Mouse (Mus musculus) intestine, embryonic 14.5 days (tissue): Measurements from ENCODE around the gene Ryr1. TPM values are rescaled to one million over a fixed set of nuclear protein-coding genes. Genes with fewer than 3 reads are reported as not detected.
"Not testable (repeated sequence)": the region's sequence is repeated elsewhere in the genome, so short reads cannot be mapped to it uniquely, and the experiment has no call there.

Experiments
- ATAC-seq: fragments of 200-750 bp; cut with Nextera tagmentation; replicated peaks from 2 replicates; pipeline ENCODE4 v1.8.0; 2017; ENCODE audit warnings: low read depth, moderate number of reproducible peaks, moderate TSS enrichment, moderate library complexity; ENCODE audit not compliant: low FRiP score, low TSS enrichment
- DNase-seq: peaks from one replicate; pipeline ENCODE4 v3.0.0-alpha.2; 2018; ENCODE audit warnings: low spot score
- H3K27ac ChIP-seq: fragments of 300-500 bp; sonication (generic); 2 replicates; pipeline ENCODE4 v1.5.1; 2014; ENCODE audit warnings: low read depth, mild to moderate bottlenecking, control low read depth
- H3K27me3 ChIP-seq: fragments of 300-500 bp; sonication (generic); replicated peaks from 2 replicates; pipeline ENCODE4 v1.6.1; 2014; ENCODE audit warnings: low read length, control low read depth; ENCODE audit not compliant: control insufficient read depth, insufficient read depth
- H3K36me3 ChIP-seq: fragments of 300-500 bp; sonication (generic); 2 replicates; pipeline ENCODE4 v1.6.1; 2014; ENCODE audit warnings: low read length, control low read depth; ENCODE audit not compliant: control insufficient read depth, insufficient read depth
- H3K4me1 ChIP-seq: fragments of 300-500 bp; sonication (generic); replicated peaks from 2 replicates; pipeline ENCODE4 v1.6.1; 2014; ENCODE audit warnings: low read length, control low read depth, mixed read lengths; ENCODE audit not compliant: control insufficient read depth, insufficient read depth
- H3K4me2 ChIP-seq: fragments of 300-500 bp; sonication (generic); 2 replicates; pipeline ENCODE4 v1.6.1; 2014; ENCODE audit warnings: low read length
- H3K4me3 ChIP-seq: fragments of 300-500 bp; sonication (generic); 2 replicates; pipeline ENCODE4 v1.5.1; 2014; ENCODE audit warnings: low read depth, low read length, control low read depth, mixed read lengths
- H3K9ac ChIP-seq: fragments of 300-500 bp; sonication (generic); 2 replicates; pipeline ENCODE4 v1.6.1; 2014; ENCODE audit warnings: mild to moderate bottlenecking, low read length
- H3K9me3 ChIP-seq: fragments of 300-500 bp; sonication (generic); 2 replicates; pipeline ENCODE4 v1.6.1; 2016; ENCODE audit warnings: low read length, control low read depth; ENCODE audit not compliant: control insufficient read depth
- WGBS: fragments of 180-500 bp; shearing (Covaris S2); extraction: QIAGEN DNeasy Blood & Tissue Kit; methylation state at CpG from one replicate; pipeline ENCODE4 v1.1.7; 2014; 5-methylcytosine and 5-hydroxymethylcytosine counted together
- polyA plus RNA-seq: library from polyadenylated mRNA; unstranded; fragments of >200 nt; fragmentation: Nextera tagmentation; extraction: Ambion mirVana; gene quantifications from 2 replicates; pipeline ENCODE4 v1.2.1, GENCODE M21; 2014

The Ryr1 gene
- polyA plus RNA-seq, 1 experiment from 2014 or later = 0.80 TPM

- ATAC-seq (no peak), DNase-seq (no peak)
- peaks cover 70% of the 10 kb centered on the region for H3K36me3 ChIP-seq
- H3K4me3 ChIP-seq = no peak overlapping the region
- WGBS = 85% methylated on average over 8 of the region's 8 CpGs
- no peaks in the 10 kb centered on the region for H3K27me3 ChIP-seq
- 0 out of 2 replicates have a peak, but pooled peaks cover 5% of the 10 kb centered on the region for H3K4me1 ChIP-seq
- no peak overlapping the region for H3K27ac ChIP-seq
- no peaks in the 10 kb centered on the region for H3K9me3 ChIP-seq
- no peak overlapping the region for H3K4me2 ChIP-seq
- H3K9ac ChIP-seq = no peak overlapping the region
Observed at GRCm38 (mm10) chr7:28973025-28973424, 152.0 kb downstream of the Ryr1 start.

- Histone ChIP-seq H3K4me2 (no peak overlapping the region), H3K36me3 (peaks cover 65% of the 10 kb centered on the region), H3K27ac (no peak overlapping the region), H3K4me1 (0 out of 2 replicates have a peak, but pooled peaks cover 5% of the 10 kb centered on the region), H3K9ac (no peak overlapping the region), H3K27me3 (no peaks in the 10 kb centered on the region), H3K4me3 (no peak overlapping the region), H3K9me3 (no peaks in the 10 kb centered on the region)
- ATAC-seq (no peak), DNase-seq (peak; percentile 90)
- WGBS = 72% methylated on average over 8 of the region's 8 CpGs
Observed at GRCm38 (mm10) chr7:28972542-28972985, 152.4 kb downstream of the Ryr1 start.

GRCm38 (mm10) chr7:28971770-28972269, 153.2 kb downstream of the Ryr1 start:
- peak overlapping the region; percentile 27; the same call in 1 of the 2 replicates for H3K27ac ChIP-seq

GRCm38 (mm10) chr7:28971029-28971428, 153.9 kb downstream of the Ryr1 start:
- Histone ChIP-seq H3K4me2 (no peak overlapping the region), H3K36me3 (peaks cover 50% of the 10 kb centered on the region), H3K4me3 (no peak overlapping the region), H3K27ac (peak overlapping the region; percentile 27; the same call in 1 of the 2 replicates), H3K9me3 (no peaks in the 10 kb centered on the region), H3K27me3 (no peaks in the 10 kb centered on the region), H3K9ac (no peak overlapping the region), H3K4me1 (0 out of 2 replicates have a peak, but pooled peaks cover 5% of the 10 kb centered on the region)
- 0 out of 2 replicates have a peak, but pooled peaks have one; percentile 23 for ATAC-seq
- no peak for DNase-seq
- WGBS = 82% methylated on average over 7 of the region's 7 CpGs

More at GRCm38 (mm10) chr7:28971770-28972269, 153.2 kb downstream of the Ryr1 start:
- H3K36me3 ChIP-seq = peaks cover 58% of the 10 kb centered on the region
- no peaks in the 10 kb centered on the region for H3K9me3 ChIP-seq
- H3K9ac ChIP-seq = no peak overlapping the region
- H3K4me2 ChIP-seq = no peak overlapping the region
- H3K4me3 ChIP-seq = no peak overlapping the region
- ATAC-seq (0 out of 2 replicates have a peak, but pooled peaks have one; percentile 10), DNase-seq (no peak)
- no peaks in the 10 kb centered on the region for H3K27me3 ChIP-seq
- 0 out of 2 replicates have a peak, but pooled peaks cover 5% of the 10 kb centered on the region for H3K4me1 ChIP-seq
- 68% methylated on average over 6 of the region's 6 CpGs for WGBS

GRCm38 (mm10) chr7:28969672-28970394, 155.1 kb downstream of the Ryr1 start:
- H3K4me2 ChIP-seq = no peak overlapping the region
- H3K36me3 ChIP-seq = peaks cover 44% of the 10 kb centered on the region
- peak overlapping the region; percentile 58; the same call in 1 of the 2 replicates for H3K27ac ChIP-seq
- H3K9me3 ChIP-seq = no peaks in the 10 kb centered on the region
- ATAC-seq = peak; percentile 47
- H3K4me3 ChIP-seq = no peak overlapping the region
- H3K27me3 ChIP-seq = no peaks in the 10 kb centered on the region
- peak; percentile 64 for DNase-seq
- H3K9ac ChIP-seq = no peak overlapping the region
- 44% methylated on average over 12 of the region's 12 CpGs for WGBS
- H3K4me1 ChIP-seq = 0 out of 2 replicates have a peak, but pooled peaks cover 5% of the 10 kb centered on the region

- Histone ChIP-seq H3K27ac (peak overlapping the region; percentile 58; the same call in 1 of the 2 replicates), H3K27me3 (no peaks in the 10 kb centered on the region), H3K4me3 (no peak overlapping the region), H3K4me2 (no peak overlapping the region), H3K9ac (no peak overlapping the region), H3K36me3 (peaks cover 38% of the 10 kb centered on the region), H3K9me3 (no peaks in the 10 kb centered on the region), H3K4me1 (0 out of 2 replicates have a peak, but pooled peaks cover 5% of the 10 kb centered on the region)
- no peak for ATAC-seq
- DNase-seq = no peak
- WGBS = 89% methylated on average over 1 of the region's 1 CpGs
Observed at GRCm38 (mm10) chr7:28969271-28969670, 155.7 kb downstream of the Ryr1 start.

GRCm38 (mm10) chr7:28968120-28968519, 156.9 kb downstream of the Ryr1 start:
- not testable (repeated sequence) for ATAC-seq, H3K9ac ChIP-seq, H3K9me3 ChIP-seq, H3K4me2 ChIP-seq, H3K4me1 ChIP-seq, H3K27ac ChIP-seq, H3K27me3 ChIP-seq, DNase-seq, H3K4me3 ChIP-seq
- peaks cover 27% of the 10 kb centered on the region for H3K36me3 ChIP-seq
- 93% methylated on average over 8 of the region's 8 CpGs for WGBS

GRCm38 (mm10) chr7:28966751-28967505, 158.1 kb downstream of the Ryr1 start:
- H3K4me1 ChIP-seq = 0 out of 2 replicates have a peak, but pooled peaks cover 5% of the 10 kb centered on the region
- no peak for DNase-seq
- ATAC-seq = no peak
- no peak overlapping the region for H3K27ac ChIP-seq
- WGBS = 65% methylated on average over 4 of the region's 4 CpGs
- H3K27me3 ChIP-seq = no peaks in the 10 kb centered on the region
- peaks cover 18% of the 10 kb centered on the region for H3K36me3 ChIP-seq
- no peak overlapping the region for H3K9ac ChIP-seq
- no peak overlapping the region for H3K4me3 ChIP-seq
- no peak overlapping the region for H3K4me2 ChIP-seq
- H3K9me3 ChIP-seq = no peaks in the 10 kb centered on the region
